Mouse (Mus musculus): ENCODE data around the gene Hyou1.
"Not testable (repeated sequence)": the region's sequence is repeated elsewhere in the genome, so short reads cannot be mapped to it uniquely, and the experiment has no call there.

Gene Hyou1

GRCm38 (mm10) chr9:44407752-44408097 lies 28.4 kb downstream of the Hyou1 start:
- DNase-seq, result no peak

GRCm38 (mm10) chr9:44408693-44409092 lies 29.4 kb downstream of the Hyou1 start:
- DNase-seq, result not testable (repeated sequence)

DNA sequence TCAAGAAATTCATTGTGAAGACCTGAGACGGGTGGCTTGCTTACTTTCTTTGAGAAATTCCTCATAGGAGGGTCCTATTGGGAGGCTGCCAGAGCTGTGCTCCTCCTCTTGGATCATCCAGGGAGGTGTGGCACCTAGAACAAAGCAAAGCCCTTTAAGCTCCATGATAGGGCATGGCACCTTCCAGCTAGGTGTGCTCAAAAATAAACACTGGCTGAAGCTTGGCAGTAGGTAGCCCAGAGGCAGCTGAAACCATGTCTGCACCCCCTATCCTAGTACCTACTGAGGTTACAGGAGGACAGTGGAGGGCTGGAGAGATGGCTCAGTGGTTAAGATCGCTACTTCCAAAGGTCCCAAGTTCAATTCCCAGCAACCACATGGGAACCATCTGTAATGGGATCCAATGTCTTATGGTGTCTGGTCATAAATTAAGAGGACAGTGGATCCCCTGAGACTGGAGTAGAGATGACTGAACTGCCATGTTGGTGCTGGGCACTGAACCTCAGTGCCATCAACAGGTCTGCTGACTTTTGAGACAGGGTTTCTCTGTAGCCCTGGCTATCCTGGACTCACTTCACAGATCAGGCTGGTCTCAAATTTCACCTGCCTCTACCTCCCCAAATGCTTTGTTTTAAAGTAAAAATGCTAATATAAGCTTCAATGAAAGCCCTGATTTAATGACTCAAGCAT lies 31.5 kb downstream of the Hyou1 start:
- DNase-seq, result peak; percentile 27

DNA sequence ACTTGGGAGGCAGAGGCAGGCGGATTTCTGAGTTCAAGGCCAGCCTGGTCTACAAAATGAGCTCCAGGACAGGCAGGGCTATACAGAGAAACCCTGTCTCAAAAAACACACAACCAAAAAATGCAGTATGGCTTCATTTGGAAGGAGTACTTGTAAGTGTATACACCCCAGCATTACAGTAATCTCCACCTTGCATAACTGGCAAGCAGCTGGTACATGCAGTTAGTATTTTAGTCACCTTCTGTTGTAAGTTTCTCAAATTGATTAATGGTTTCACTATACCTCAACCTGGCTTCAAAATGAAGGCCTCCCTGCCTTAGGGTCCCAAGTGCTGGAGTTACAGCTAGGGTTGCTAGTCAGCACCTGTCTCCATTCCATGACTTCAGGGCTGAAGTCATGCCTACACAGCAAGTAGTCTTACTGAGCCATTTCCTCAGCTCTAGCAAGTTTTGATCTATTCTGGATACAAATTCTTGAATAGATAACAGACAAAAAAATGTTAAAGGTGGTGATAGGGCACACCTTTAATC lies 32.4 kb downstream of the Hyou1 start:
- DNase-seq, result no peak

DNA sequence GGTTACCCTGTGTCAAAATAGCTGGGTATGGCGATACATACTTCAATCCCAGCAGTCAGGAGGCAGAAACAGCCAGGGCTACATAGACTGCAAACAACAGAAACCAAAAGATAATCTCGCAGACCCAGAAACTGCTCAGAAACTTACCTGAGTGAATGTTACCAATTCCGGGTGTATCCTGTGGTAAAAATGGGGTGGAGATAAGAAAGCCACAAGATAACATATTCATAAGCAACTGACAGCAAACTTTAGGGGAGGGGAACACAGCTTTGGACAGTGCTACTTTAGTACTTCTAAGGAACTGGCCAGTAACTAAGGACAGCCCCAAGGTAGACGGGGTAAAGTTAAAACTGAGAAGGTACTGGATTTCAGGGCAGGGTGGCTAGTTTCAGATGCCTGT lies 33.0 kb downstream of the Hyou1 start:
- no peak for DNase-seq

- DNase-seq, result peak; percentile 36
These were observed 33.5 kb downstream of the Hyou1 start for GRCm38 (mm10) chr9:44412781-44413180.

DNA sequence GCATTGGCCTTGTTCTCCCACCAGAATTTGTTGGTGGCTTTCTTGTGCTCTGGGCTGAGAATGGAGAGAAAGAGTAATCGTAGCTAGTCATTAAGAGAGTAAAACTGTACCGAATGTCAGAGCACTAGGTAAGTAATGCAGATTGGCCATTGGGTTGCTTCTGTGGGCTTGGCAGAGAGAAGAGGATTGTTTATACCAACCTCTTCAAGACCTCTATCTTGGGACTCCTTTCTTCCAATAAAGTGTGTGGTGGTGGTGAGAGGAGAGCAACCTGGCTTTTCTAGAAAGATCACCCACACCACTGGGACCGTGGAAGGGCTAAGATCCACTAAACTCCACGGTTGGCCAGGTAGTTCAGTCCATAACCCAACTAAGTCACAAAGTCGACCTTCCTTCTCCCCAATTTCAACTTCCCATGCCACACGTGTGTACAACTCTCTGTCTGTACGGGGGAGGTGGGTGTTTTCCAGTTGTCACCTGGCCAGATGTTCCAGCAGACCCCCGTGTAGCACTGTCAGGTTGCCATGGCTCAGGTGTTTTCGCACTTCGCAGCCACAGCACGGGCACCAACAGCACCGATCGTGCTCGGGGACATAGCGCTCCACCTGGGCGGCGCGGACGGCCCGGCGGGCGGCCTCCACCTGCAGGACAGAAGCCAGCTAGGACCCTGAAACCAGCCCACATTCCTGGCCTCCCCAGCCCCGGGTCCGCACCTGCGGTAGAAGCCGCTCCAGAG lies 38.0 kb downstream of the Hyou1 start:
- no peak for DNase-seq

GRCm38 (mm10) chr9:44417892-44418363 lies 38.6 kb downstream of the Hyou1 start:
- peak; percentile 93 for DNase-seq

DNA sequence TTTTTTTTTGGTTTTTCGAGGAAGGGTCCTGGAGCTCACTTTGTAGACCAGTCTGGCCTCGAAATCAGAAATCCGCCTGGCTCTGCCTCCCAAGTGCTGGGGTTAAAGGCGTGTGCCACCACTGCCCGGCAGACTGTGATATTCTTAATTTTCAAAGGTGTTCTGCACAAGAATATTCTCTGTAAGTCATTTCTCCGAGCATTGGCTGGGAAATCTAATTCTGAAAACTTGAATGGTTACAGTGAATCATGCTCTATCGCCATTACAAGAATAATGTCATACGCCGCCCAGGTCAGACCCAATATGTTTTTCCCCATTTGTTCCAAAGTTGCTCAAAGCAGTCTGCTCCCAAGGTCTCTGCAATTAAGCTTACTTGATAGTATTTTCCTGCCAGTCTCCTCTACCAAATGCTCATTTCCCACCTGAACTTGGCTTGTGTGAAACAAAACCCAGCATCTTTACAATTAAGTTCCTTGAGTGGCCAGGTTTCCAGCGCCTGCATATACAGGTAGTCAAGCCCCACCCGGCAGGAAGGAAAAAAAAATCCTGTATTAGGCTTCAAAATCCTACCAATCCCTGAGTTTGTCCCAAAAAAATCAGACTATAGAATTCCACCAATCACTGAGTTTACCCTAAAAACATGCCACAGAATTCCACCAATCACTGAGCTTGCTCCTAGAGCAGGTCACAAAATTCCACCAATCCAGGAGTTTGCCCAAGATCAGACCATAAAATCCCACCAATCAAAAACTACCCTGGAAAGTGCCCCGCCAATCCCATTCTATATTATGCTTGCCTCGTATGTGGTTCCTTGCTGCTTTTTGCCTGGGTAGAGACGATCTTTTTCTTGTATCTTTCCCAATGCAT lies 39.5 kb downstream of the Hyou1 start, which contains the start of gene Ccdc84:
TSS of gene Ccdc84 (minus strand) at position 51 of the 867 bp plus-strand sequence.
- peak; percentile 49 for DNase-seq

DNA sequence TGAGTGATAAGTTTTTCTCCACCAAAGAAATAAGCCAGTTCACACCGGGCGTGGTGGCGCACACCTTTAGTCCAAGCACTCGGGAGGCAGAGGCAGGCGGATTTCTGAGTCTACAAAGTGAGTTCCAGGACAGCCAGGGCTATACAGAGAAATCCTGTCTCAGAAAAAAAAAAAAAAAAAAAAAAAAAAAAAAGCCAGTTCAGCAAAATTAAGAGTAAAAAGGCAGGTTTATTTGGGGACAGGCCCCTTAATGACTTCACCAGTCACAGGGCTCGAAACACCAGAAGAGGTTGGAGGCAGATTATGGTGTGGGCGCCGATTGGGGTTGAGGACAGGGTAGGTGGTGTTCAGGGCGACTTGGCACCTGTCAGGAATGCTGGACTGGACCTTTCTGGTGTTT lies 40.4 kb downstream of the Hyou1 start:
- peak; percentile 33 for DNase-seq

GRCm38 (mm10) chr9:44420280-44420898 lies 41.1 kb downstream of the Hyou1 start:
- DNase-seq, result no peak

DNA sequence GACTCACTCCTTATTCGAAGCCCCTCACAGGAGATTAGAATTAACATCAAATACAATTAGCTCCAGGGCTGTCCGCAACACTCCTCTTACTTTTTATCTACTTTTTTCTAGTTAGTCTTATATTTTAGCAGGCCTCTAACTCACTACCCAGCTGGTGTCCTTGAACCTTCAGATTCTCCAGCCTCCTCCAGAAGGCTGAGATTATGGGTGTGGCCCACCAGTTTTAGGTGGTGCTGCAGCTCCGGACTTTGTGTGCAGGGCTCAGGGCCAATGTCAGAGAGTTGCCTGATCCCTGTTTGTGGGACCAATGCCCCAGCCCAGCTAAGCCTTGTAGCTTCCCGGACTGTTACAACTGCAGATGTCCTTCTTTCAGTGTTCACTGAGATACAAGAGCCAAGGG lies 44.3 kb downstream of the Hyou1 start:
- DNase-seq, result no peak

- DNase-seq, result no peak
These were observed 53.4 kb downstream of the Hyou1 start for GRCm38 (mm10) chr9:44432577-44433185.

DNA sequence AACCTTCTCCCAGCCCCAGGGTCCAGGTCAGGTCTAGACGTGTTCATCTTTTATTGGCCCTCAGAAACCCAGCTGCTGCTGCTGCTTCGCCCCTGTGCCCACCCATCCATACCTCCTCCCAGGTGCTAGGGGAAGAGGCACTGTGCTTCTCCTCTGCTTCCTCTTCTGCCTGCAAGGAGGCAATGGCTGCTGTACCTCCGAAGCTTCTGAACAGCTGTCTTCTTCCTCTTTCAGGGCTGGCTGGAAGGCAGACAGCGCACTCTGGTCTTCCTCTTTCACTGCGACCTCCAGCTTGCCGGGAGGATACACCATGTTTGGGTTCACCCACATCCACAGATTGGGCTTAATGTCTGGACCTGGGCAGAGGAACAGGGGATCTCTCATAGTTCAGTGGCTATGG lies 56.5 kb downstream of the Hyou1 start:
- DNase-seq, result no peak

GRCm38 (mm10) chr9:44440961-44441360 lies 61.7 kb downstream of the Hyou1 start, which contains the start of gene Foxr1:
TSS of gene Foxr1 (minus strand) at chr9:44441136.
- DNase-seq, result no peak

Measured in cerebellum, adult 11-12 months (tissue).